Mouse (Mus musculus): ENCODE results near the gene Gtsf1l.

GRCm38 (mm10) chr2:163074006-163074405 is 13.6 kb downstream of the Gtsf1l start:
- TF ChIP-seq CTCF (IDR thresholded peaks at IDR 0.05; ENCODE audit: low read depth, low read length): no peak
- TF ChIP-seq GATA1 (IDR thresholded peaks at IDR 0.05; ENCODE audit: borderline replicate concordance, low read length): no peak
- TF ChIP-seq TAL1 (conservative IDR thresholded peaks at IDR 0.05; ENCODE audit: low read depth, low read length): no peak
- no peak for TF ChIP-seq POLR2AphosphoS5 (IDR thresholded peaks at IDR 0.05; ENCODE audit: insufficient replicate concordance, low read depth, low read length)

All from G1E (cell line).